Mouse (Mus musculus) midbrain, embryonic 13.5 days (tissue): ENCODE data around the gene D1Pas1. TPM values are rescaled to one million over a fixed set of nuclear protein-coding genes. Genes with fewer than 3 reads are reported as not detected.

Experiments used
- ATAC-seq: fragments of 200-750 bp; cut with Nextera tagmentation; 2 replicates; pipeline ENCODE4 v1.8.0; 2017; ENCODE audit warnings: mild to moderate bottlenecking, moderate TSS enrichment, moderate library complexity
- H3K27ac ChIP-seq: fragments of 300-500 bp; sonication (generic); 2 replicates; pipeline ENCODE4 v1.5.1; 2015; ENCODE audit warnings: inconsistent platforms, mild to moderate bottlenecking, moderate library complexity
- H3K27me3 ChIP-seq: fragments of 300-500 bp; sonication (generic); 2 replicates; pipeline ENCODE4 v1.6.1; 2015; ENCODE audit warnings: mild to moderate bottlenecking, inconsistent platforms
- H3K36me3 ChIP-seq: fragments of 300-500 bp; sonication (generic); 2 replicates; pipeline ENCODE4 v1.6.1; 2015; ENCODE audit warnings: mild to moderate bottlenecking, inconsistent platforms
- H3K4me1 ChIP-seq: fragments of 300-500 bp; sonication (generic); replicated peaks from 2 replicates; pipeline ENCODE4 v1.6.1; 2015; ENCODE audit warnings: inconsistent platforms
- H3K4me2 ChIP-seq: fragments of 300-500 bp; sonication (generic); replicated peaks from 2 replicates; pipeline ENCODE4 v1.6.1; 2015; ENCODE audit warnings: moderate library complexity, mild to moderate bottlenecking, inconsistent platforms
- H3K4me3 ChIP-seq: fragments of 300-500 bp; sonication (generic); replicated peaks from 2 replicates; pipeline ENCODE4 v1.5.1; 2015; ENCODE audit warnings: mild to moderate bottlenecking, inconsistent platforms
- H3K9ac ChIP-seq: fragments of 300-500 bp; sonication (generic); replicated peaks from 2 replicates; pipeline ENCODE4 v1.6.1; 2015; ENCODE audit warnings: mild to moderate bottlenecking, inconsistent platforms
- H3K9me3 ChIP-seq: fragments of 300-500 bp; sonication (generic); 2 replicates; pipeline ENCODE4 v1.6.1; 2016; ENCODE audit warnings: mild to moderate bottlenecking, inconsistent platforms
- WGBS: fragments of 180-500 bp; shearing (Covaris S2); methylation state at CpG from one replicate; pipeline ENCODE4 v1.1.7; 2015; 5-methylcytosine and 5-hydroxymethylcytosine counted together
- polyA plus RNA-seq: library from polyadenylated mRNA; unstranded; fragments of >200 nt; fragmentation: Nextera tagmentation; extraction: Ambion mirVana; gene quantifications from 2 replicates; pipeline ENCODE4 v1.2.1, GENCODE M21; 2015

D1Pas1 gene
- polyA plus RNA-seq, 1 experiment from 2014 or later: 0.19 TPM

GRCm38 (mm10) chr1:186954591-186954990, 12.6 kb upstream of the D1Pas1 start:
- no peak overlapping the region for H3K4me2 ChIP-seq
- no peaks in the 10 kb centered on the region for H3K36me3 ChIP-seq
- no peaks in the 10 kb centered on the region for H3K27me3 ChIP-seq
- H3K27ac ChIP-seq: no peak overlapping the region
- no peaks in the 10 kb centered on the region for H3K9me3 ChIP-seq
- ATAC-seq: no peak
- no peak overlapping the region for H3K4me3 ChIP-seq
- WGBS: 80% methylated on average over 4 of the region's 4 CpGs
- H3K9ac ChIP-seq: no peak overlapping the region
- H3K4me1 ChIP-seq: no peaks in the 10 kb centered on the region

DNA sequence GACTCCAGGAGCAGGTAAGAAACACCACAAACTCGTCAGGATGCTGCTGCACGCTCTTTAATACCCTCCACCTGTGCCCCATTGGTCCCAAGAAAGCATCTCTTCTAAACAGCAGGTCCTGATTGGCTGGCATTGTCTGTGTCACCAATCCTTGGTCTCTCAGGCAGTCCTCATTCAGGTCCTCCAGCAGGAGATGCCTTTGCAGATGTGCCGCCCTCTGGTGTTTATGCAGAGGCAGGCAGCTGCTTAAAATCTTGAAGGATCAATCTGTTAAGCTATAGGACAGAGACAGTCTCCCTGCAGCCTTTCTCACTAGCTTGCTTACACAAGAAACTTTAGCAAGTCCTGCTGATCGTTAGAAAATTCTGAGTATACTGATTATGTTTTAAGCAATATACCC, 7.8 kb upstream of the D1Pas1 start:
- no peak for ATAC-seq
- Histone ChIP-seq H3K4me1 (no peaks in the 10 kb centered on the region), H3K27ac (no peak overlapping the region), H3K9ac (no peak overlapping the region), H3K36me3 (no peaks in the 10 kb centered on the region), H3K4me2 (no peak overlapping the region), H3K9me3 (no peaks in the 10 kb centered on the region), H3K27me3 (no peaks in the 10 kb centered on the region), H3K4me3 (no peak overlapping the region)
- 58% methylated on average over 4 of the region's 4 CpGs for WGBS

DNA sequence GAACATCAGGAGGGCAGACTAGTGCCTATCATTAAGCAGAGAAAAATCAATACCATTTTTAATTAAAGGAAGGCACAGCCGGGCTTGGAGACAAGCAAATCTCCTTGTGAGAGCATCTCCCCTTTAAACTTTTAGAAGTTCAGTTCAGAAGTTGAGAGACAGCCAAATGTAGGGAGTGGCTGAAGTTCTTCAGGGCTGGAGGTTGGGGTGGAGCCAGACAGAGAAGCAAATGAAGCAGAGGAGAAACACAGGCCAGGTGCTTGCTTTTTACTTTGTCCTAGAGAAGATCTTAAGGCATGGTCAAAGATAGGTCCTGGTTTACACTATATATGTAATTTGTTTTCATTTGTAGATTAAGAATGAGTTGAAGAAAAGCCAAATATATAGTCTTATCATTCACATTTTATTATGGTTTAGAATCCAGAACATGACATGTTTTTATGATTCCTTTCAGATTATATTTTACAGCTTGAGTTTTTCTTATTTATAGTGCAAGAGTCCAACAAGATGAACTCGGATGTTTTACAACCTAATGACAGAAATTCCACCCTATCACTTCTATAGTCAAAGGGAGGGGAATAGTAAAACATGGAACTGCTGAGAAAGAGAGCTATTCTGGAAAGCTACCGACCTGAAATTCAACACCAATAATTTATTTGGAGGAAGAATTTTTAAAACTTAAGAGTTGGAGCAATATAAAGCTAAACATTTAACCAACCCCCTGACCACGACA, 2.9 kb upstream of the D1Pas1 start:
- Histone ChIP-seq H3K36me3 (peaks cover 6% of the 10 kb centered on the region; the same call in 1 of the 2 replicates), H3K27ac (no peak overlapping the region), H3K4me1 (no peaks in the 10 kb centered on the region), H3K9ac (no peak overlapping the region), H3K9me3 (peaks cover 24% of the 10 kb centered on the region), H3K27me3 (no peaks in the 10 kb centered on the region), H3K4me3 (no peak overlapping the region), H3K4me2 (no peak overlapping the region)
- no peak for ATAC-seq
- 66% methylated on average over 4 of the region's 4 CpGs for WGBS

DNA sequence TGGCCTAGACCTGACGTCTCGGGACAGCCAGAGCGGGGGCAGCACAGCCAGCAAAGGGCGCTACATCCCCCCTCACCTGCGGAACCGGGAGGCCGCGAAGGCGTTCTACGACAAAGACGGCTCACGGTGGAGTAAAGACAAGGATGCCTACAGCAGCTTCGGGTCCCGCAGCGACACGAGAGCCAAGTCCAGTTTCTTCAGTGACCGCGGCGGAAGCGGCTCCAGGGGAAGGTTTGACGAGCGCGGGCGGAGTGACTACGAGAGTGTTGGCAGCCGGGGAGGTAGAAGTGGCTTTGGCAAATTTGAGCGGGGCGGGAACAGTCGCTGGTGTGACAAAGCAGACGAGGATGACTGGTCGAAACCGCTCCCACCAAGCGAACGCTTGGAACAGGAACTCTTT, 710 bp downstream of the D1Pas1 start:
- 94% methylated on average over 34 of the region's 34 CpGs for WGBS
- no peak for ATAC-seq
- H3K27me3 ChIP-seq: no peaks in the 10 kb centered on the region
- H3K4me3 ChIP-seq: no peak overlapping the region
- no peaks in the 10 kb centered on the region for H3K4me1 ChIP-seq
- no peak overlapping the region for H3K9ac ChIP-seq
- H3K36me3 ChIP-seq: peaks cover 6% of the 10 kb centered on the region; the same call in 1 of the 2 replicates
- H3K27ac ChIP-seq: no peak overlapping the region
- no peak overlapping the region for H3K4me2 ChIP-seq
- H3K9me3 ChIP-seq: peaks cover 27% of the 10 kb centered on the region

DNA sequence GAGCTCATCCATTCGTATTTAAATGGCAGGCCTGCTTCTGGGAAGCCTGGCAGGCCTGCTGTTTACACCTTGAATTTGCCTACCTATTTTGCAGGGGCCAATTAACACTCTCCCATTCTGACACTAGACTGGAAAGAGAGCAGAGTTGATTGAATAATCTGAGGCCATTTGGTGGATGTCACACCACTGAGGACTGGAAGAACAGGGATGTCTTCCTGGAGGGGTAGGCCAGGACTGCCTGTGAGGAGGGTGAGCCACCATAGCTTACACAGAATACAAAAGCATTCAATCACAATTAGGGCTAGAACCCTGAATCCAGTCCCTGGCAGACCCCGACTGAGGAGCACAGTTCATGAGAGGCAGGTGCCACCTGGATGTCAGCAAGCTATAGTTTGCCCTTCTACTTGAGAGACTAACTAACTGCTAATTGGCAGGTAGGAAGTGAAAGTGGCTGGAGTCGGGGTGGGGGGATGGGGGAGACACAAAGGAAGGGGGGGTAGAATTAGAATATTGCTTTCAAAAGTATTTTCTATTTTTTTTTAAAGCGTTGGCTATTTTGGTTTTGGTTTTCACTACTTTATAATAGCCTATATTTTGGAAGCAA, 9.8 kb downstream of the D1Pas1 start:
- Histone ChIP-seq H3K4me1 (peaks cover 14% of the 10 kb centered on the region), H3K27me3 (no peaks in the 10 kb centered on the region), H3K36me3 (no peaks in the 10 kb centered on the region), H3K27ac (no peak overlapping the region), H3K4me2 (no peak overlapping the region), H3K9me3 (no peaks in the 10 kb centered on the region), H3K4me3 (no peak overlapping the region), H3K9ac (no peak overlapping the region)
- ATAC-seq: no peak
- WGBS: 78% methylated on average over 4 of the region's 4 CpGs

DNA sequence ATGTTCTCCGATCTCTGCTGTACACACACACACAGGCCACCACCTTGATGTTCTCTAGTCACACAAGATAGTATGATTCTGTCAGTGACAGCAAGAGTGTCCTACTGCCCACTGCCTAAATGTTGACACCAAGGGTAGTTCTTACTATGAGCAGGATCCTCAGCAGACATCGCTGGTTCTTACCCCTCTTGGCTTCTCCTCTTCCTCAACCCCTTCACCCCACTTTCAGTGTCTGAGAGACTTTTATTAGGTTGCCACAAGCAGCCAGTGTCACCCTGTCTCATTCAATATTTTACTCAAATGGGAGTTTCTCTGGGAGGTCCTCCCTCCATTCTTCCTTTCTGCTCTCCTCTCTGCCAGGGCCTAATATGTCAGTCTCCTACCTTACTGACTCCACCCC, 10.6 kb downstream of the D1Pas1 start:
- no peak overlapping the region for H3K9ac ChIP-seq
- WGBS: 93% methylated on average over 2 of the region's 2 CpGs

GRCm38 (mm10) chr1:186979465-186979864, 12.2 kb downstream of the D1Pas1 start:
- H3K27me3 ChIP-seq: peaks cover under 1% of the 10 kb centered on the region; the same call in 1 of the 2 replicates
- ATAC-seq: no peak
- H3K9me3 ChIP-seq: no peaks in the 10 kb centered on the region
- 70% methylated on average over 8 of the region's 8 CpGs for WGBS
- H3K27ac ChIP-seq: no peak overlapping the region
- no peak overlapping the region for H3K4me3 ChIP-seq
- no peak overlapping the region for H3K9ac ChIP-seq
- no peaks in the 10 kb centered on the region for H3K36me3 ChIP-seq
- H3K4me1 ChIP-seq: peaks cover 14% of the 10 kb centered on the region
- H3K4me2 ChIP-seq: no peak overlapping the region

More for the DNA sequence above, 10.6 kb downstream of the D1Pas1 start:
- Histone ChIP-seq H3K4me1 (peaks cover 14% of the 10 kb centered on the region), H3K36me3 (no peaks in the 10 kb centered on the region), H3K27me3 (no peaks in the 10 kb centered on the region), H3K4me3 (no peak overlapping the region), H3K4me2 (no peak overlapping the region), H3K27ac (no peak overlapping the region), H3K9me3 (no peaks in the 10 kb centered on the region)
- ATAC-seq: no peak

DNA sequence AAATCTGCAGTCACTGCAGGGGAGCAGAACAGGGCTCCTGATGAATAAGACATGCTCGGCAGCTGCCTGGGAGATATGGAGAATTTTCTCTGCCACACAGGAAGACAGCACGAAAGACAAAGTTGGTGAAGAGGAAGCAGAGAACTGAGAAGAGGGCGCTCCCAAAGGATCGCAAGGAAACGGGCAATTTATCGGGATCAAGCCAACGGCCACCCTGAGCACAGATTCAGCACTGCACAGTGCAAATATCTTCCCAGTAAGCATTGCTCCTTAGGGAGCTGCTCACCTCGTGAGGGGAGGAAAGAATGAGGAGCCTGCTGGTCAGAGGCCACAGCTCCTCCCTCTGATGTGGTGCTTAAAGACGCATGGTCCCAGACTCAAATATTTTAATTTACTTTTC, 13.3 kb downstream of the D1Pas1 start:
- Histone ChIP-seq H3K9ac (no peak overlapping the region), H3K4me1 (peaks cover 14% of the 10 kb centered on the region), H3K36me3 (no peaks in the 10 kb centered on the region), H3K4me2 (no peak overlapping the region), H3K27ac (no peak overlapping the region), H3K9me3 (no peaks in the 10 kb centered on the region), H3K4me3 (no peak overlapping the region), H3K27me3 (peaks cover 3% of the 10 kb centered on the region; the same call in 1 of the 2 replicates)
- ATAC-seq: no peak
- 58% methylated on average over 9 of the region's 9 CpGs for WGBS

DNA sequence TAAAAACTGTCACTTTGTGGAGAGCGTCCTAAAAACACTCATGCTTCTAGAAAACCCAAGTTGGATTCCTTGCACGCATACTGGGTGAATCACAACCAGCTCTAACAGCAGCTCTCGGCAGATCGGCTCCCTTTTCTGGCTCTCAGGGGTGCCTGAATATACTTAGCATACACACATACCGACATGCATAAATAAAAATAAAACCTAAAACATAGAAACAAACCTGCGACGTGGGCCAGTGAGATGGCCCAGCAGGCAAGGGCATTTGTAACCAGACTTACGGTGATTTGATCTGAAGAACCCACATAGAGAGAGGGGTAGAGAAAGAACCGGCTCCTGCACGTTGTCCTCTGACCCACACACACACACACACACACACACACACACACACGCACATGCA, 17.9 kb downstream of the D1Pas1 start:
- no peak overlapping the region for H3K27ac ChIP-seq
- peaks cover 19% of the 10 kb centered on the region for H3K4me1 ChIP-seq
- no peak overlapping the region for H3K4me3 ChIP-seq
- H3K9me3 ChIP-seq: no peaks in the 10 kb centered on the region
- 92% methylated on average over 11 of the region's 11 CpGs for WGBS
- H3K9ac ChIP-seq: no peak overlapping the region
- no peak overlapping the region for H3K4me2 ChIP-seq
- no peaks in the 10 kb centered on the region for H3K36me3 ChIP-seq
- ATAC-seq: no peak
- H3K27me3 ChIP-seq: peaks cover 10% of the 10 kb centered on the region; the same call in 1 of the 2 replicates

DNA sequence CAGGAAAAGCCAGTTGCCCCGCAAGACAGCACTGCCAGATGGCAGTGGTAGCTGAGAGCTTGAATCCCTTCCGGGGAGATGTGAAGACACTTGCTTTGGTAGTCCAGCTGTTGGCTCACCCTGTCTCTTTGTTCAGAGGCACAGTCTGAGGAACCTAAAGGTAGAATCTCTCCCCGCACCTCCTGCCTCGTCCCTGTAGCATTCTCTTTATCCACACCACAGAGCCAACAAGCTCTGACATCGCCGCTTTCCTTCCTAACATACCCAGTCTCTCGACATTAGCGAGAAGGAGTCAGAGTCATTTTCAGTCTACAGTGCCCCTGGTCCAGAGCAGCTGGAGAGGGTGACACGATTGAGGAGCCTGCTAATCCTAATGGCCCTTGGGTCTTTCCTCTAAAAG, 18.9 kb downstream of the D1Pas1 start:
- H3K9ac ChIP-seq: no peak overlapping the region
- ATAC-seq: no peak
- WGBS: 79% methylated on average over 9 of the region's 9 CpGs

DNA sequence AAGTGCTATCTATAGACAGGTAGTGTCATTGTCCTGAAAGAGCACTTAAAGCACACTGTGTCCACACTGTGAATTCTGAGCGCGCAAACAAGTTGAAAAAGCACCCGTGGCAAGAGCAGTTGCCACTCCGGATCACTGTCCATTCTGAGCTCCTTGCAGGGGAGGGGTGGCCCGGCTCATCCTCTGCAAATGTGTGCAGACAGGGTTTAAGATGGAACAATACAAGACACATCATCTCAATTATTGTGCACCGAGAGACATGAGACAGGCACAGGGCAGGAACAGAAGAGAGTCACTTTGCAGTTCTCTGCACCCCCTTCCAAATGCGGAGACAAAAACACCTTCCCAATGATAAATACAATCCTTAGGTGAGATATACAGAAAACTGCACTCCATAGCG, 19.3 kb downstream of the D1Pas1 start:
- no peaks in the 10 kb centered on the region for H3K9me3 ChIP-seq
- no peak overlapping the region for H3K4me3 ChIP-seq
- 80% methylated on average over 8 of the region's 8 CpGs for WGBS

More for the DNA sequence above, 18.9 kb downstream of the D1Pas1 start:
- Histone ChIP-seq H3K4me2 (no peak overlapping the region), H3K27me3 (peaks cover 10% of the 10 kb centered on the region; the same call in 1 of the 2 replicates), H3K27ac (no peak overlapping the region), H3K9me3 (no peaks in the 10 kb centered on the region), H3K4me3 (no peak overlapping the region), H3K36me3 (no peaks in the 10 kb centered on the region), H3K4me1 (peaks cover 10% of the 10 kb centered on the region)

GRCm38 (mm10) chr1:186988281-186988682, 21.1 kb downstream of the D1Pas1 start:
- H3K27ac ChIP-seq: no peak overlapping the region
- H3K4me1 ChIP-seq: peaks cover 10% of the 10 kb centered on the region
- WGBS: 25% methylated on average over 9 of the region's 9 CpGs
- no peaks in the 10 kb centered on the region for H3K36me3 ChIP-seq
- H3K27me3 ChIP-seq: peaks cover 10% of the 10 kb centered on the region; the same call in 1 of the 2 replicates
- H3K4me2 ChIP-seq: 0 out of 2 replicates have a peak overlapping the region, but pooled peaks have one; percentile 6
- 0 out of 2 replicates have a peak, but pooled peaks have one; percentile 66 for ATAC-seq
- no peaks in the 10 kb centered on the region for H3K9me3 ChIP-seq
- H3K4me3 ChIP-seq: no peak overlapping the region
- no peak overlapping the region for H3K9ac ChIP-seq

More for the DNA sequence above, 19.3 kb downstream of the D1Pas1 start:
- no peak for ATAC-seq
- no peak overlapping the region for H3K9ac ChIP-seq
- no peak overlapping the region for H3K4me2 ChIP-seq
- no peaks in the 10 kb centered on the region for H3K36me3 ChIP-seq
- peaks cover 10% of the 10 kb centered on the region; the same call in 1 of the 2 replicates for H3K27me3 ChIP-seq
- no peak overlapping the region for H3K27ac ChIP-seq
- peaks cover 10% of the 10 kb centered on the region for H3K4me1 ChIP-seq
